Mouse (Mus musculus) heart, embryonic 10.5 days (tissue): ENCODE data around the gene Heg1. TPM values are rescaled to one million over a fixed set of nuclear protein-coding genes. Genes with fewer than 3 reads are reported as not detected.
A peak's percentile ranks its signal among the peaks of the same experiment; 100 is the strongest.

Source experiments
- DNase-seq: peaks from one replicate; pipeline ENCODE4 v3.0.0-alpha.2; 2017; ENCODE audit warnings: low spot score
- H3K27ac ChIP-seq: fragments of 300-500 bp; sonication (generic); 2 replicates; pipeline ENCODE4 v1.5.1; 2016; ENCODE audit warnings: mild to moderate bottlenecking
- H3K27me3 ChIP-seq: fragments of 300-500 bp; sonication (generic); 2 replicates; pipeline ENCODE4 v1.6.1; 2016; ENCODE audit warnings: mild to moderate bottlenecking; ENCODE audit not compliant: poor library complexity, insufficient read depth, severe bottlenecking
- H3K36me3 ChIP-seq: fragments of 300-500 bp; sonication (generic); 2 replicates; pipeline ENCODE4 v1.6.1; 2016; ENCODE audit warnings: mild to moderate bottlenecking, moderate library complexity
- H3K4me1 ChIP-seq: fragments of 300-500 bp; sonication (generic); 2 replicates; pipeline ENCODE4 v1.6.1; 2016; ENCODE audit warnings: mild to moderate bottlenecking
- H3K4me3 ChIP-seq: fragments of 300-500 bp; sonication (generic); 2 replicates; pipeline ENCODE4 v1.5.1; 2016; ENCODE audit warnings: mild to moderate bottlenecking, moderate library complexity
- H3K9me3 ChIP-seq: fragments of 300-500 bp; sonication (generic); 2 replicates; pipeline ENCODE4 v1.6.1; 2016; ENCODE audit warnings: mild to moderate bottlenecking, moderate library complexity
- WGBS: fragments of 180-500 bp; shearing (Covaris S2); methylation state at CpG from one replicate; pipeline ENCODE4 v1.1.7; 2016; 5-methylcytosine and 5-hydroxymethylcytosine counted together
- polyA plus RNA-seq: library from polyadenylated mRNA; unstranded; fragments of >200 nt; fragmentation: Nextera tagmentation; extraction: Ambion mirVana; gene quantifications from 2 replicates; pipeline ENCODE4 v1.2.1, GENCODE M21; 2016

The Heg1 gene
- polyA plus RNA-seq, 1 experiment from 2014 or later: 26.3 TPM

GRCm38 (mm10) chr16:33700584-33700983, 16.4 kb downstream of the Heg1 start:
- 75% methylated on average over 5 of the region's 5 CpGs for WGBS
- DNase-seq: no peak
- Histone ChIP-seq H3K4me3 (no peak overlapping the region), H3K27ac (no peak overlapping the region), H3K9me3 (no peaks in the 10 kb centered on the region), H3K36me3 (0 out of 2 replicates have a peak, but pooled peaks cover 9% of the 10 kb centered on the region), H3K4me1 (peaks cover 63% of the 10 kb centered on the region), H3K27me3 (no peaks in the 10 kb centered on the region)

GRCm38 (mm10) chr16:33701872-33702271, 17.7 kb downstream of the Heg1 start:
- Histone ChIP-seq H3K27me3 (no peaks in the 10 kb centered on the region), H3K4me1 (peaks cover 54% of the 10 kb centered on the region), H3K36me3 (peaks cover 14% of the 10 kb centered on the region), H3K4me3 (no peak overlapping the region), H3K9me3 (no peaks in the 10 kb centered on the region), H3K27ac (no peak overlapping the region)
- no peak for DNase-seq
- 89% methylated on average over 4 of the region's 4 CpGs for WGBS

- H3K27me3 ChIP-seq: no peaks in the 10 kb centered on the region
- H3K9me3 ChIP-seq: no peaks in the 10 kb centered on the region
- no peak for DNase-seq
- H3K4me1 ChIP-seq: peaks cover 42% of the 10 kb centered on the region
- peaks cover 21% of the 10 kb centered on the region for H3K36me3 ChIP-seq
- peak overlapping the region; percentile 54 for H3K27ac ChIP-seq
- 79% methylated on average over 9 of the region's 9 CpGs for WGBS
- no peak overlapping the region for H3K4me3 ChIP-seq
Observed at GRCm38 (mm10) chr16:33704289-33704688, 20.1 kb downstream of the Heg1 start.

- Histone ChIP-seq H3K27ac (peak overlapping the region; percentile 54), H3K4me1 (peaks cover 50% of the 10 kb centered on the region), H3K9me3 (no peaks in the 10 kb centered on the region)
Observed at GRCm38 (mm10) chr16:33705258-33705657, 21.1 kb downstream of the Heg1 start.

GRCm38 (mm10) chr16:33706111-33706890, 22.1 kb downstream of the Heg1 start:
- DNase-seq: no peak
- peaks cover 27% of the 10 kb centered on the region for H3K36me3 ChIP-seq
- H3K4me3 ChIP-seq: no peak overlapping the region
- H3K4me1 ChIP-seq: peaks cover 57% of the 10 kb centered on the region
- 87% methylated on average over 14 of the region's 14 CpGs for WGBS
- no peaks in the 10 kb centered on the region for H3K9me3 ChIP-seq
- H3K27ac ChIP-seq: no peak overlapping the region
- H3K27me3 ChIP-seq: no peaks in the 10 kb centered on the region

More at GRCm38 (mm10) chr16:33705258-33705657, 21.1 kb downstream of the Heg1 start:
- H3K27me3 ChIP-seq: no peaks in the 10 kb centered on the region
- DNase-seq: peak; percentile 82
- WGBS: 10% methylated on average over 6 of the region's 6 CpGs
- H3K36me3 ChIP-seq: peaks cover 20% of the 10 kb centered on the region
- peak overlapping the region; percentile 13; the same call in 1 of the 2 replicates for H3K4me3 ChIP-seq

GRCm38 (mm10) chr16:33708031-33708430, 23.9 kb downstream of the Heg1 start:
- H3K27me3 ChIP-seq: no peaks in the 10 kb centered on the region
- H3K4me3 ChIP-seq: no peak overlapping the region
- no peak overlapping the region for H3K27ac ChIP-seq
- WGBS: 91% methylated on average over 10 of the region's 10 CpGs
- no peaks in the 10 kb centered on the region for H3K9me3 ChIP-seq
- H3K4me1 ChIP-seq: peaks cover 66% of the 10 kb centered on the region
- DNase-seq: no peak
- H3K36me3 ChIP-seq: peaks cover 39% of the 10 kb centered on the region

- Histone ChIP-seq H3K36me3 (peaks cover 45% of the 10 kb centered on the region), H3K4me3 (no peak overlapping the region), H3K27ac (no peak overlapping the region), H3K9me3 (no peaks in the 10 kb centered on the region), H3K27me3 (no peaks in the 10 kb centered on the region), H3K4me1 (peaks cover 66% of the 10 kb centered on the region)
- DNase-seq: no peak
- WGBS: 88% methylated on average over 12 of the region's 12 CpGs
Observed at GRCm38 (mm10) chr16:33708585-33709397, 24.6 kb downstream of the Heg1 start.

GRCm38 (mm10) chr16:33714271-33714670, 30.1 kb downstream of the Heg1 start:
- H3K9me3 ChIP-seq: no peaks in the 10 kb centered on the region
- H3K27me3 ChIP-seq: no peaks in the 10 kb centered on the region
- peak overlapping the region; percentile 71 for H3K27ac ChIP-seq
- DNase-seq: no peak
- peaks cover 55% of the 10 kb centered on the region for H3K36me3 ChIP-seq
- H3K4me3 ChIP-seq: peak overlapping the region; percentile 32
- H3K4me1 ChIP-seq: peaks cover 47% of the 10 kb centered on the region
- WGBS: 13% methylated on average over 13 of the region's 13 CpGs

- WGBS: 97% methylated on average over 2 of the region's 2 CpGs
- DNase-seq: no peak
- no peaks in the 10 kb centered on the region for H3K9me3 ChIP-seq
- no peaks in the 10 kb centered on the region for H3K27me3 ChIP-seq
- H3K4me1 ChIP-seq: 0 out of 2 replicates have a peak, but pooled peaks cover 3% of the 10 kb centered on the region
- H3K27ac ChIP-seq: no peak overlapping the region
- peaks cover 89% of the 10 kb centered on the region for H3K36me3 ChIP-seq
- H3K4me3 ChIP-seq: no peak overlapping the region
Observed at GRCm38 (mm10) chr16:33723241-33723640, 39.1 kb downstream of the Heg1 start.

- DNase-seq: no peak
- H3K27ac ChIP-seq: no peak overlapping the region
- H3K36me3 ChIP-seq: peaks cover 91% of the 10 kb centered on the region
- H3K27me3 ChIP-seq: no peaks in the 10 kb centered on the region
- 0 out of 2 replicates have a peak, but pooled peaks cover 3% of the 10 kb centered on the region for H3K4me1 ChIP-seq
- no peaks in the 10 kb centered on the region for H3K9me3 ChIP-seq
- WGBS: 90% methylated on average over 3 of the region's 3 CpGs
- no peak overlapping the region for H3K4me3 ChIP-seq
Observed at GRCm38 (mm10) chr16:33723983-33724382, 39.8 kb downstream of the Heg1 start.

- H3K27ac ChIP-seq: no peak overlapping the region
- peaks cover 89% of the 10 kb centered on the region for H3K36me3 ChIP-seq
- H3K9me3 ChIP-seq: no peaks in the 10 kb centered on the region
- DNase-seq: no peak
- H3K27me3 ChIP-seq: no peaks in the 10 kb centered on the region
- H3K4me3 ChIP-seq: no peak overlapping the region
- 0 out of 2 replicates have a peak, but pooled peaks cover 5% of the 10 kb centered on the region for H3K4me1 ChIP-seq
- WGBS: 89% methylated on average over 17 of the region's 17 CpGs
Observed at GRCm38 (mm10) chr16:33726261-33726660, 42.1 kb downstream of the Heg1 start.

GRCm38 (mm10) chr16:33726892-33727291, 42.7 kb downstream of the Heg1 start:
- H3K36me3 ChIP-seq: peaks cover 87% of the 10 kb centered on the region
- WGBS: 82% methylated on average over 7 of the region's 7 CpGs
- H3K27ac ChIP-seq: no peak overlapping the region

GRCm38 (mm10) chr16:33728427-33728826, 44.3 kb downstream of the Heg1 start:
- H3K27ac ChIP-seq: no peak overlapping the region
- 74% methylated on average over 13 of the region's 13 CpGs for WGBS
- H3K4me3 ChIP-seq: no peak overlapping the region
- no peaks in the 10 kb centered on the region for H3K9me3 ChIP-seq
- H3K27me3 ChIP-seq: no peaks in the 10 kb centered on the region
- no peak for DNase-seq
- peaks cover 73% of the 10 kb centered on the region for H3K36me3 ChIP-seq
- H3K4me1 ChIP-seq: peaks cover 16% of the 10 kb centered on the region

More at GRCm38 (mm10) chr16:33726892-33727291, 42.7 kb downstream of the Heg1 start:
- Histone ChIP-seq H3K4me1 (0 out of 2 replicates have a peak, but pooled peaks cover 10% of the 10 kb centered on the region), H3K27me3 (no peaks in the 10 kb centered on the region), H3K9me3 (no peaks in the 10 kb centered on the region), H3K4me3 (no peak overlapping the region)
- DNase-seq: no peak
